Mouse (Mus musculus): ENCODE data around the gene Cpsf2. TPM values are rescaled to one million over a fixed set of nuclear protein-coding genes. Genes with fewer than 3 reads are reported as not detected.
A peak's percentile ranks its signal among the peaks of the same experiment; 100 is the strongest.
"Not testable (repeated sequence)": the region's sequence is repeated elsewhere in the genome, so short reads cannot be mapped to it uniquely, and the experiment has no call there.

Cpsf2 gene
- polyA plus RNA-seq, 1 experiment: 4.1 TPM

DNA sequence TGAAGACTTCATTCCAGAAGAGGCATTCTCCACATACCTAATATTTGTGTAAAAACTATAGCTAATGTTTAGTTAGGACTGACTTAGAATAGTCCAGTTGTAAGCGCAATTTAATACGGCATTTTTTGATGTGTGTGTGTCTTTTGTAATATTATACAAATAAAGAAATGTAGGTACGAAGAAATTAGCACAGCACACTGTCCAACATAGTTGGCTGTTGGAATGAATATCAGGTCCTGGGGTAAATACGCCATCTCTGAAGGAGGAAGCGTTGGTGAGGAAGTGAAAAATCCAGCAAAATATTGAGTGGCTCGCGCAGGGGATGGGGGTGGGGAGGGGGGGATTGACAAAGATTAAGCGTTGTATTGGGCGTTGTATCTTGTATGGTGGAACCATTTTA is 17.2 kb upstream of the Cpsf2 start:
- no peak for DNase-seq
- 26% methylated on average over 9 of the region's 9 CpGs for WGBS
- H3K4me1 ChIP-seq (ENCODE audit: control insufficient read depth, insufficient read depth, low read length): peaks cover 5% of the 10 kb centered on the region
- H3K4me3 ChIP-seq (replicated peaks; ENCODE audit: extremely low read depth, low read depth, low read length): no peak overlapping the region
- TF ChIP-seq CTCF (IDR thresholded peaks at IDR 0.05; ENCODE audit: insufficient read depth, low read length): no peak
- TF ChIP-seq POLR2A (IDR thresholded peaks at IDR 0.05; ENCODE audit: borderline replicate concordance, extremely low read depth, low read depth, low read length): no peak

DNA sequence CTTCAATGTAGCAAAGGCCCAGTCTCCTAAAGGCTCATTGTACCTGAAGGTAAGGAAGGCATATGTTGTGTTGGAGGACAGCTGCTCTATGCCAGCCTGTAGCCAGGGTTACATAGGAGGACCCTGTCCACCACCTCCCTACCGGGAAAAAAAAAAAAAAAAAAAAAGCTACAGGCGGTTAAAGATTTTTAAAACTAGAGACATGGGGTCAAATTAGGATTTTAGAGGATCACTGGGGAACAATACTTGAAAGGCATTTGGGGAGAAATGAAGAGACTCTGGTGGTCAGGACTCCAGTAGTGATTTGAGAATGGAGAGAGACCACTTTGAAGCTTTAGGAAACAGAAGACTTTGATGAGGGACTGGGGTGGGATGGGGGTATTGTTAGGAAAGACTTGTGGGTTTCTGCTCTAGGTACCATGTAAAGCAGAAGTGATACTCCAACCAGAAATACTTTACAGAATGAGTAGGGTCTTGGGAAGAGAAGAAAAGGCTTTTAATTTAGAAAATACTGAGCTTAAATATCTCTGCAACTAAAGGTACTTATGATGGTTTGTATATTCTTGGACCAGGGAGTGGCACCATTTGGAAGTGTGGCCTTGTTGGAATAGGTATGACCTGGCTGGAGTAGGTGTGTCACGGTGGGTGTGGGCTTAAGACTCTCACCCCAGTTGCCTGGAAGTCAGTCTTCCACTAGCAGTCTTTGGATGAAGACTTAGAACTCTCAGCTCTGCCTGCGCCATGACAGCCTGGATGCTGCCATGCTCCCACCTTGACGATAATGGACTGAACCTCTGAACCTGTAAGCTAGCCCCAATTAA is 16.6 kb upstream of the Cpsf2 start:
- not testable (repeated sequence) for H3K4me1 ChIP-seq (ENCODE audit: control insufficient read depth, insufficient read depth, low read length); H3K4me3 ChIP-seq (replicated peaks; ENCODE audit: extremely low read depth, low read depth, low read length); DNase-seq
- 81% methylated on average over 5 of the region's 5 CpGs for WGBS

DNA sequence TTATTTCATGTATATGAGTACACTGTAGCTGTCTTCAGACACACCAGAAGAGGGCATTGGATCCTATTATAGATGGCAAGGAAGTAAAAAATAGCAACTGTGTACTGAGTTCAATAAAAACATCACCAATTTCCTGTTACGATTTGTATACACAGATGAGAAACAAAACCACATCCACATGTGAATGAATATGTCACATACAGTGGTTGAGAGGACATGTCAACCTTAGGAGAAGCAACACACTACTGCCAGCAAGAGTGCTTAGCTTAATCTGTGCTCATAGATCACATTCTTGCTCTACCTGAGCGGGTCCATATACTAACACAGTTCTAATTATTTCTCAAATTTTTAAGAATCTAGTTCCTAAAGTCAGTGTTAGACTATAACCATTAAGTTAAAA is 4.5 kb upstream of the Cpsf2 start:
- TF ChIP-seq POLR2A (IDR thresholded peaks at IDR 0.05; ENCODE audit: borderline replicate concordance, extremely low read depth, low read depth, low read length) (no peak), CTCF (IDR thresholded peaks at IDR 0.05; ENCODE audit: insufficient read depth, low read length) (no peak)
- no peaks in the 10 kb centered on the region; the same call in 1 of the 2 replicates for H3K4me1 ChIP-seq (ENCODE audit: control insufficient read depth, insufficient read depth, low read length)

DNA sequence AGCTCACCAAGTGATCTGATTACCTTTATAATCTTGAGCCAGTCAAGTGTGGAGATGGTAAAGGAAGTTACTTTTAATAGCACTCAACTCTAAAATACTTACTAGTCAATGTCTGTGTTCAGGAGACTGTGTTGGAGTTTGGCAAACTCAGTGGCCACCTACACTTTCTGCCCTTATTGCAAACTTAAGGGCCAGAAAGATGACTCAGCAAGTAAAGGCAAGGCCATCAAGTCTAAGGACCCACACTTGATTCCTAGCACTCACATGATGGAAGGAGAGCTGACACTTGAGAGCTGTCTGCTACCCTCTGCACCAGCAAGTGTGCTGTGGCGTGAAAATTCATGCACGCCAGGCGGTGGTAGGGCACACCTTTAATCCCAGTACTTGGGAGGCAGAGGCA is 3.6 kb upstream of the Cpsf2 start:
- WGBS: 96% methylated on average over 3 of the region's 3 CpGs
- TF ChIP-seq POLR2A (IDR thresholded peaks at IDR 0.05; ENCODE audit: borderline replicate concordance, extremely low read depth, low read depth, low read length) (no peak), CTCF (IDR thresholded peaks at IDR 0.05; ENCODE audit: insufficient read depth, low read length) (no peak)
- DNase-seq: no peak
- peaks cover 6% of the 10 kb centered on the region for H3K4me1 ChIP-seq (ENCODE audit: control insufficient read depth, insufficient read depth, low read length)
- H3K4me3 ChIP-seq (replicated peaks; ENCODE audit: extremely low read depth, low read depth, low read length): no peak overlapping the region

More for the DNA sequence above, 4.5 kb upstream of the Cpsf2 start:
- no peak for DNase-seq
- H3K4me3 ChIP-seq (replicated peaks; ENCODE audit: extremely low read depth, low read depth, low read length): no peak overlapping the region
- 60% methylated on average over 2 of the region's 2 CpGs for WGBS

DNA sequence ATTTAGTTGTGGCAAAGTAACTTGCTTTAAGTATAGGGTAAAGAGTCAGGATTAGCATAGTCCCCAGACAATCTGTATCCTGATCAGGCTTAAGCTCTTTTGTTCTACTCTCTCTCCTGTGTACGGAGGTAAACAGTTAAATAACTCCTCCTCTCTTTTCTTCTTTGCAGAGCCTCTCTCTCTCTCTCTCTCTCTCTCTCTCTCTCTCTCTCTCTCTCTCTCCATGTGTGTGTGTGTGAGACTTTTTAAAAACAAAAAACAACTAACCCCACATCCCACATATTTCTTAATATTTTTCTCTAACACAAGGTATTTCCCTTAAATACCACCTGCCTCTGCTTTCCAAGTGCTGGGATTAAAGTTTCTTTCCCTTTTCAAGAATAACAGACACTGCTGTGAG is 1.2 kb upstream of the Cpsf2 start:
- 4% methylated on average over 1 of the region's 1 CpGs for WGBS
- no peak for DNase-seq
- no peak overlapping the region for H3K4me3 ChIP-seq (replicated peaks; ENCODE audit: extremely low read depth, low read depth, low read length)
- H3K4me1 ChIP-seq (ENCODE audit: control insufficient read depth, insufficient read depth, low read length): peaks cover 6% of the 10 kb centered on the region
- no peak for TF ChIP-seq CTCF (IDR thresholded peaks at IDR 0.05; ENCODE audit: insufficient read depth, low read length)
- TF ChIP-seq POLR2A (IDR thresholded peaks at IDR 0.05; ENCODE audit: borderline replicate concordance, extremely low read depth, low read depth, low read length): no peak

DNA sequence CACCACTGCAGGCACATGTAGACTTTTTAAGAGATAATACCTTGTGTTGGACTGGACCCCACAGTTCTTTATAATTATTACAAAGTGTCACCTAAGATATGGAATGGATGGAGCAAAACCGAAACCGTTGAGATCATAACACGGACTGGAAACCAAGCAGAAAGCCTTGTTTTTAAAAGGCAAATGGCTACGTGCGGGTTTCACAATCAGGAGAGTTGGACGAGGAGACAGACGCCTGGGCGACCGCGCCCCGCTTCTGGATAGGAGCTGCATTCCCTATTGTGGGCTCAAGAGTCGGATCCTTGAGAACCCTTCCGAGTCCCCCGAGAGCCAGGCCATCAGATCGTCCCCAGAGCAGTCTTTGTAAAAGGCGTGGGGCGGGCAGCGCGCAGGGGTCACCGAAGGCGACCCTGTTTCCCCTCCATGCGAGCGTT is 604 bp upstream of the Cpsf2 start:
- no peak for DNase-seq
- peak overlapping the region; percentile 91 for H3K4me3 ChIP-seq (replicated peaks; ENCODE audit: extremely low read depth, low read depth, low read length)
- under 1% methylated on average over 23 of the region's 23 CpGs for WGBS
- H3K4me1 ChIP-seq (ENCODE audit: control insufficient read depth, insufficient read depth, low read length): peaks cover 6% of the 10 kb centered on the region
- TF ChIP-seq CTCF (IDR thresholded peaks at IDR 0.05; ENCODE audit: insufficient read depth, low read length) (no peak), POLR2A (IDR thresholded peaks at IDR 0.05; ENCODE audit: borderline replicate concordance, extremely low read depth, low read depth, low read length) (no peak)

DNA sequence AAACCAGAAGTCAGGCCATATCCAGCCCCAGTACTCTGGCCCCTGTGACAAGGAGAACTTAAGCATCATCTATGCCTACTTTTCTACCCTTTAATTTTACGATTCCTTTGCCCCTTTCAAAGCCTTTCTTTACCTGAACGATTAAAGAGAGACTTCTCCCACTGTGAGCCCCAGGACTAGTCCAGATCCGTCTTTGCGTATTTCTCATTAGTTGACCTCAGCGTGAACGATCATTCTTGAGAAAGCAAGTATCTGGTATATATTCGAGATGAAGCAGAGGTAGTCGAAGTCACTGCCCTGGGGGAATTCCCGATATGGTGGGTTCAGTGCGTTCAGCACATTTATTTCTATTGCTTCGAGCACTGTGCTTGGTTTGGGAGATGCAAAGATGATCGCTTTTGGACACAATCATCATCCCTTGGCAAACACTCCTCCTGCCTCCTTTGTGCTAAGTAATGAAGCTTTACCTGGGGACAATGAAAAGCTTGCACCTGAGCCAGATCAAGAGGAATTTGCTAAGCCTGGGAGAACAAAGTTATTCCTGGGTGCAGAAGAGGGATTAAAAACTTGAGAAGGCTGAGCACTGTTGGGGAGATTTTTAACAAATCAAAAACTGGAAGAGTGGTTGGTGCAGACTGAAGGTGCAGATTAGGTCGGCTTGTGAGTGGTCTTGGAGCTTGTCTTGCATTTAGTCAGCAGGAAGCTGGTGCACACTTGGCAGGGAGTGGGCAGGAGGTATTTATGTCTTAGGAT is 1.0 kb downstream of the Cpsf2 start:
- 17% methylated on average over 13 of the region's 13 CpGs for WGBS

DNA sequence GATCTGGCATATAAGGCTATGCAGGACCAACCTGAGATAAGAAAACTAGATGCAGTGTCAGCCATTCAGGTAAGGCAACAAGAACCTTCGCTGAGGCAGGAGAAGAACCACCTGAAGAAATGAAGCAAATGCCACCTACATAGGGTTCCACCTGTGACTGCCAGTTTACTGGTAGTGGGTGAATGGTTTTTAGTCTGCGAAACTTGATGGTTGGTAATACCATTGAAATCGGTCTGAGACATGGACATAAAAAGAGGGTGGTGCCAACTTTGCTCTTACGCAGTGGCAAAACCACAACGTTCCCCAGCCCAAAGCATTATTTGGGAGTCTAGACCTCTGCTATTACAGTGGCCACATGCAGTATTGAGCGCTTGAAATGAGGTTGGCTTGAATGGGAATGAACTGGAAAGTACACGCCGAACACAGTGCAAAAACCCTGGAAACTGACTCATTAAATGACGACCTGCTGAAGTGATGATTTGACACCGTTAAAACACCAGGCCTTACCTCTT is 1.7 kb downstream of the Cpsf2 start:
- Histone ChIP-seq H3K4me1 (ENCODE audit: control insufficient read depth, insufficient read depth, low read length) (peaks cover 6% of the 10 kb centered on the region), H3K4me3 (replicated peaks; ENCODE audit: extremely low read depth, low read depth, low read length) (no peak overlapping the region)
- WGBS: 91% methylated on average over 10 of the region's 10 CpGs
- TF ChIP-seq POLR2A (IDR thresholded peaks at IDR 0.05; ENCODE audit: borderline replicate concordance, extremely low read depth, low read depth, low read length): no peak
- TF ChIP-seq CTCF (IDR thresholded peaks at IDR 0.05; ENCODE audit: insufficient read depth, low read length): no peak
- no peak for DNase-seq

More for the DNA sequence above, 1.0 kb downstream of the Cpsf2 start:
- DNase-seq: no peak
- Histone ChIP-seq H3K4me3 (replicated peaks; ENCODE audit: extremely low read depth, low read depth, low read length) (peak overlapping the region; percentile 91), H3K4me1 (ENCODE audit: control insufficient read depth, insufficient read depth, low read length) (peaks cover 6% of the 10 kb centered on the region)
- TF ChIP-seq POLR2A (IDR thresholded peaks at IDR 0.05; ENCODE audit: borderline replicate concordance, extremely low read depth, low read depth, low read length) (no peak), CTCF (IDR thresholded peaks at IDR 0.05; ENCODE audit: insufficient read depth, low read length) (no peak)

DNA sequence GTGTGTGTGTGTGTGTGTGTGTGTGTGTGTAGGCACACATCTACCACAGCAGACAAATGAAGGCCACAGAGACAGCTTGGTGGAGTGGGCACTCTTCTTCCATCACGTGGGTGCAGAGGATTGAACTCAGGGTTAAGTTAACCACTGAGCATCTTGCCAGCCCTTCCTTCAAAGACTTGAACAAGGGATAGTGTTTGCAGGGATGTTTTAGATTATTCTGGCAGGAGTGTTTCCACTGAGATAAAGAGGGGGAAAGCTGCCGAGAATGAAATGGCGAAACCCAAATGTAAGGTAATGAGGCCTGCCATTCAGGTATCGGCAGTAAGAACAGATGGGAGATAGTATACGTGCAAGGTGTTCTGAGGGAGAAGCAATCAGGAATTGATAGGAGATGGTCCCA is 2.4 kb downstream of the Cpsf2 start:
- H3K4me3 ChIP-seq (replicated peaks; ENCODE audit: extremely low read depth, low read depth, low read length): no peak overlapping the region
- TF ChIP-seq POLR2A (IDR thresholded peaks at IDR 0.05; ENCODE audit: borderline replicate concordance, extremely low read depth, low read depth, low read length): no peak
- TF ChIP-seq CTCF (IDR thresholded peaks at IDR 0.05; ENCODE audit: insufficient read depth, low read length): no peak
- WGBS: 81% methylated on average over 5 of the region's 5 CpGs
- no peak for DNase-seq
- peaks cover 6% of the 10 kb centered on the region for H3K4me1 ChIP-seq (ENCODE audit: control insufficient read depth, insufficient read depth, low read length)

All from lung, adult 2 months (tissue).